Mouse (Mus musculus): ENCODE measurements around the gene Rcl1.

DNA sequence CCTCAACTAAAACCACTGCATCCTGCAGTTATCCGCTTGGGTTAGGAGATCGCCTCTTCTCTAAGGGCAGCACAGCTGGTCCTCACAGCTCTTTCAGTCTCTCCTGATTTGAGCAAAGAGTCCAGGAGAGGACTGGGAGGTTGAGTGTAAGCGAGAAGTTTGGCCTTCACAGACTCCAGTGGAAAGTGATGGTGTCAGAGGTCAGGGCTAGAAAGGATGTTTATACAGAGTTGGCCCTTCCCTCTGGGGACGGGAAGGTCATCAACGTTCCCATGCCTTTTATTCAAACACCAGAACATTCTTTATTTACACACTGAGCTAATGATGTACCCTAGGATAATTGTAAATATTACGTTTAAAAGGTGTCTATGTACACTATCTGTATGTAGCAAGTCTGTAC lies 27.0 kb downstream of the Rcl1 start:
- no peak for TF ChIP-seq CTCF (IDR thresholded peaks at IDR 0.05; ENCODE audit: control insufficient read depth, insufficient read depth, low read length)
- no peak for TF ChIP-seq POLR2A (IDR thresholded peaks at IDR 0.05; ENCODE audit: borderline replicate concordance, control insufficient read depth, low read depth, low read length)
